Mouse (Mus musculus) heart, adult 2 months (tissue): ENCODE data around the gene Olfr638. TPM values are rescaled to one million over a fixed set of nuclear protein-coding genes. Genes with fewer than 3 reads are reported as not detected.

ENCODE experiments used
- DNase-seq, 2 experiments: peaks; one replicate each; pipeline ENCODE4 v3.0.0; 2021
- H3K27ac ChIP-seq: fragments of 200-600 bp; 2 replicates; pipeline ENCODE4 v1.8.1; 2022
- H3K27me3 ChIP-seq: fragments of 200-500 bp; 2 replicates; pipeline ENCODE4 v1.6.1; 2012; ENCODE audit warnings: mild to moderate bottlenecking, low read length, inconsistent platforms, mixed read lengths; ENCODE audit not compliant: control insufficient read depth, insufficient read depth
- H3K36me3 ChIP-seq: fragments of 200-500 bp; 2 replicates; pipeline ENCODE4 v1.6.1; 2012; ENCODE audit warnings: low read length, inconsistent platforms; ENCODE audit not compliant: control insufficient read depth, insufficient read depth
- H3K4me1 ChIP-seq: fragments of 200-500 bp; 2 replicates; pipeline ENCODE4 v1.6.1; 2011; ENCODE audit warnings: low read length; ENCODE audit not compliant: control insufficient read depth, insufficient read depth
- H3K4me3 ChIP-seq: fragments of 200-600 bp; 2 replicates; pipeline ENCODE4 v1.8.1; 2022
- H3K79me2 ChIP-seq: fragments of 200-500 bp; replicated peaks from 2 replicates; pipeline ENCODE4 v1.6.1; 2012; ENCODE audit warnings: mild to moderate bottlenecking, inconsistent platforms, low read length, moderate library complexity, mixed read lengths; ENCODE audit not compliant: control insufficient read depth, insufficient read depth
- H3K9ac ChIP-seq: fragments of 200-500 bp; 2 replicates; pipeline ENCODE4 v1.6.1; 2012; ENCODE audit warnings: low read depth, mild to moderate bottlenecking, control low read depth, inconsistent platforms, low read length, mixed read lengths
- CTCF ChIP-seq: fragments of 200-600 bp; IDR thresholded peaks from 2 replicates; pipeline ENCODE4 v1.8.1; 2022; ENCODE audit warnings: antibody characterized with exemption, mild to moderate bottlenecking, moderate library complexity
- EP300 ChIP-seq: fragments of 200-500 bp; IDR thresholded peaks from 2 replicates; pipeline ENCODE4 v1.6.1; 2011; ENCODE audit warnings: low read depth, low read length, control low read depth; ENCODE audit not compliant: insufficient read depth
- POLR2A ChIP-seq: fragments of 200-500 bp; IDR thresholded peaks from 2 replicates; pipeline ENCODE4 v1.6.1; 2011; ENCODE audit warnings: mild to moderate bottlenecking, low read depth, low read length, control low read depth; ENCODE audit not compliant: insufficient read depth
- WGBS: fragments of 180-500 bp; shearing (Covaris S2); methylation state at CpG from one replicate; pipeline ENCODE4 v1.1.7; 2018; 5-methylcytosine and 5-hydroxymethylcytosine counted together
- intact Hi-C: fragments of 180-260 bp; cut with DNase I; formaldehyde crosslinking; loops from one replicate; pipeline ENCODE4 v1.15.1; 2025
- polyA plus RNA-seq: library from polyadenylated mRNA; depleted of rRNA; stranded (reverse); fragments of >200 nt; gene quantifications from 2 replicates; pipeline ENCODE4 v1.2.3, GENCODE M21; 2012; rRNA removed
- total RNA-seq, 2 experiments: library from RNA; stranded (reverse); gene quantifications; 2 replicates each; pipeline ENCODE4 v1.2.3; 2021

Gene Olfr638
- total and polyA plus RNA-seq, 3 experiments: not detected

GRCm38 (mm10) chr7:104018953-104019352 is 20.4 kb downstream of the Olfr638 start:
- Histone ChIP-seq H3K9ac (no peak overlapping the region), H3K4me1 (no peaks in the 10 kb centered on the region), H3K27me3 (no peaks in the 10 kb centered on the region), H3K27ac (no peak overlapping the region), H3K79me2 (no peaks in the 10 kb centered on the region), H3K36me3 (no peaks in the 10 kb centered on the region), H3K4me3 (no peak overlapping the region)
- intact Hi-C loops: no loop called here
- TF ChIP-seq POLR2A (no peak), CTCF (no peak), EP300 (no peak)
- 76% methylated on average over 1 of the region's 1 CpGs for WGBS
- no peak for DNase-seq

- DNase-seq: no peak
- no peak for TF ChIP-seq POLR2A
- no peak for TF ChIP-seq EP300
- TF ChIP-seq CTCF: no peak
- no peak overlapping the region for H3K4me3 ChIP-seq
- 83% methylated on average over 6 of the region's 6 CpGs for WGBS
- no peak overlapping the region for H3K9ac ChIP-seq
- no peaks in the 10 kb centered on the region for H3K36me3 ChIP-seq
- H3K79me2 ChIP-seq: no peaks in the 10 kb centered on the region
- H3K27me3 ChIP-seq: no peaks in the 10 kb centered on the region
- no peak overlapping the region for H3K27ac ChIP-seq
- intact Hi-C loops: no loop called here
- no peaks in the 10 kb centered on the region for H3K4me1 ChIP-seq
Measured at GRCm38 (mm10) chr7:104021651-104022050, 23.1 kb downstream of the Olfr638 start.

- no peak within 1 kb of the TSS for H3K27ac ChIP-seq
- no peak within 1 kb of the TSS for H3K4me3 ChIP-seq
- WGBS: 62% methylated on average over 6 of the region's 6 CpGs
- H3K79me2 ChIP-seq: no peaks in the 10 kb centered on the region
- TF ChIP-seq EP300: no peak
- no peak for TF ChIP-seq POLR2A
- no peak for TF ChIP-seq CTCF
- no peaks in the 10 kb centered on the region for H3K36me3 ChIP-seq
- H3K9ac ChIP-seq: no peak within 1 kb of the TSS
- intact Hi-C loops: no loop called here
- H3K27me3 ChIP-seq: no peaks in the 10 kb centered on the region
- no peak for DNase-seq
- no peaks in the 10 kb centered on the region for H3K4me1 ChIP-seq
Measured at GRCm38 (mm10) chr7:104025473-104025872, 26.9 kb downstream of the Olfr638 start, which contains the start of gene Olfr640. TSS of gene Olfr640 (minus strand) at chr7:104025573.

- H3K27ac ChIP-seq: no peak overlapping the region
- intact Hi-C loops: no loop called here
- 56% methylated on average over 3 of the region's 3 CpGs for WGBS
- H3K4me1 ChIP-seq: no peaks in the 10 kb centered on the region
- no peaks in the 10 kb centered on the region for H3K27me3 ChIP-seq
- H3K36me3 ChIP-seq: no peaks in the 10 kb centered on the region
- no peak for DNase-seq
- no peak overlapping the region for H3K9ac ChIP-seq
- TF ChIP-seq EP300 (no peak), CTCF (no peak), POLR2A (no peak)
- no peaks in the 10 kb centered on the region for H3K79me2 ChIP-seq
- no peak overlapping the region for H3K4me3 ChIP-seq
Measured at GRCm38 (mm10) chr7:104026978-104027377, 28.4 kb downstream of the Olfr638 start.

GRCm38 (mm10) chr7:104035145-104035544 is 36.6 kb downstream of the Olfr638 start, which contains the start of gene Olfr641:
TSS of gene Olfr641 (plus strand) at chr7:104035445.
- TF ChIP-seq CTCF (no peak), EP300 (no peak)
- intact Hi-C loops: no loop called here
- DNase-seq: no peak
- H3K4me3 ChIP-seq: no peak within 1 kb of the TSS
- H3K27me3 ChIP-seq: no peaks in the 10 kb centered on the region
- no peaks in the 10 kb centered on the region for H3K4me1 ChIP-seq
- H3K27ac ChIP-seq: no peak within 1 kb of the TSS
- WGBS: 49% methylated on average over 1 of the region's 1 CpGs
- no peaks in the 10 kb centered on the region for H3K79me2 ChIP-seq
- H3K9ac ChIP-seq: no peak within 1 kb of the TSS
- H3K36me3 ChIP-seq: no peaks in the 10 kb centered on the region

- Histone ChIP-seq H3K79me2 (no peaks in the 10 kb centered on the region), H3K27ac (no peak overlapping the region), H3K27me3 (no peaks in the 10 kb centered on the region), H3K4me3 (no peak overlapping the region), H3K9ac (no peak overlapping the region), H3K36me3 (no peaks in the 10 kb centered on the region), H3K4me1 (no peaks in the 10 kb centered on the region)
- intact Hi-C loops: no loop called here
- no peak for DNase-seq
- no peak for TF ChIP-seq POLR2A
- no peak for TF ChIP-seq CTCF
- no peak for TF ChIP-seq EP300
- WGBS: 74% methylated on average over 4 of the region's 4 CpGs
Measured at GRCm38 (mm10) chr7:104050745-104051144, 52.2 kb downstream of the Olfr638 start.

- no peak within 1 kb of the TSS for H3K27ac ChIP-seq
- no peak for TF ChIP-seq POLR2A
- no peak within 1 kb of the TSS for H3K9ac ChIP-seq
- H3K79me2 ChIP-seq: no peaks in the 10 kb centered on the region
- H3K4me3 ChIP-seq: no peak within 1 kb of the TSS
- no peaks in the 10 kb centered on the region for H3K4me1 ChIP-seq
- H3K36me3 ChIP-seq: no peaks in the 10 kb centered on the region
- WGBS: 55% methylated on average over 1 of the region's 1 CpGs
- no peaks in the 10 kb centered on the region for H3K27me3 ChIP-seq
- DNase-seq: no peak
- intact Hi-C loops: no loop called here
Measured at GRCm38 (mm10) chr7:104052566-104052965, 54.0 kb downstream of the Olfr638 start, which contains the start of gene Olfr642. TSS of gene Olfr642 (minus strand) at chr7:104052666.

Other genes with a start within 250 kb of the Olfr638 start
Only the 30 nearest of the 33 such genes appear.
- not detected for gene Olfr68, start 219.0 kb upstream of the Olfr638 start, total RNA-seq
- not detected in 2 replicates for gene Olfr68, start 219.0 kb upstream of the Olfr638 start, polyA plus RNA-seq
- not detected for gene Olfr67, start 206.9 kb upstream of the Olfr638 start, total RNA-seq
- gene Olfr67, start 206.9 kb upstream of the Olfr638 start, polyA plus RNA-seq: not detected in 2 replicates
- 1,000 to 10,000 TPM in 1 of 2 experiments, 100 to 1,000 TPM in 1; 558 to 4,688 TPM for gene Hbb-bt, start 184.8 kb upstream of the Olfr638 start, total RNA-seq
- 954 and 7,998 TPM in 2 replicates for gene Hbb-bt, start 184.8 kb upstream of the Olfr638 start, polyA plus RNA-seq
- gene Hbb-bs, start 170.7 kb upstream of the Olfr638 start, total RNA-seq: over 10,000 TPM in 1 of 2 experiments, 1,000 to 10,000 TPM in 1; 5,780 to 41,164 TPM
- 10,215 and 68,774 TPM in 2 replicates for gene Hbb-bs, start 170.7 kb upstream of the Olfr638 start, polyA plus RNA-seq
- gene Hbb-bh2, start 158.2 kb upstream of the Olfr638 start, total RNA-seq: not detected
- not detected in 2 replicates for gene Hbb-bh2, start 158.2 kb upstream of the Olfr638 start, polyA plus RNA-seq
- not detected for gene Hbb-bh1, start 155.6 kb upstream of the Olfr638 start, total RNA-seq
- not detected in 2 replicates for gene Hbb-bh1, start 155.6 kb upstream of the Olfr638 start, polyA plus RNA-seq
- not detected for gene Hbb-y, start 145.5 kb upstream of the Olfr638 start, total RNA-seq
- gene Hbb-y, start 145.5 kb upstream of the Olfr638 start, polyA plus RNA-seq: not detected in 2 replicates
- gene Olfr66, start 112.5 kb upstream of the Olfr638 start, total RNA-seq: not detected
- gene Olfr66, start 112.5 kb upstream of the Olfr638 start, polyA plus RNA-seq: not detected in 2 replicates
- gene Olfr64, start 104.3 kb upstream of the Olfr638 start, total RNA-seq: not detected
- not detected in 2 replicates for gene Olfr64, start 104.3 kb upstream of the Olfr638 start, polyA plus RNA-seq
- not detected for gene Olfr65, start 95.3 kb upstream of the Olfr638 start, total RNA-seq
- gene Olfr65, start 95.3 kb upstream of the Olfr638 start, polyA plus RNA-seq: not detected in 2 replicates
- not detected for gene Olfr631, start 69.9 kb upstream of the Olfr638 start, total RNA-seq
- gene Olfr631, start 69.9 kb upstream of the Olfr638 start, polyA plus RNA-seq: not detected in 2 replicates
- not detected for gene Olfr632, start 64.4 kb upstream of the Olfr638 start, total RNA-seq
- not detected in 2 replicates for gene Olfr632, start 64.4 kb upstream of the Olfr638 start, polyA plus RNA-seq
- not detected for gene Olfr633, start 54.3 kb upstream of the Olfr638 start, total RNA-seq
- gene Olfr633, start 54.3 kb upstream of the Olfr638 start, polyA plus RNA-seq: not detected in 2 replicates
- gene Olfr635, start 27.6 kb upstream of the Olfr638 start, total RNA-seq: not detected
- gene Olfr635, start 27.6 kb upstream of the Olfr638 start, polyA plus RNA-seq: not detected in 2 replicates
- under 1 TPM in 1 of 2 experiments, not detected in 1; 0.02 TPM for gene Olfr639, start 18.6 kb downstream of the Olfr638 start, total RNA-seq
- not detected in 2 replicates for gene Olfr639, start 18.6 kb downstream of the Olfr638 start, polyA plus RNA-seq
- gene Olfr640, start 26.8 kb downstream of the Olfr638 start, total RNA-seq: not detected
- gene Olfr640, start 26.8 kb downstream of the Olfr638 start, polyA plus RNA-seq: not detected in 2 replicates
- not detected for gene Olfr641, start 36.7 kb downstream of the Olfr638 start, total RNA-seq
- not detected in 2 replicates for gene Olfr641, start 36.7 kb downstream of the Olfr638 start, polyA plus RNA-seq
- not detected for gene Olfr642, start 53.9 kb downstream of the Olfr638 start, total RNA-seq
- not detected in 2 replicates for gene Olfr642, start 53.9 kb downstream of the Olfr638 start, polyA plus RNA-seq
- gene 4930516K23Rik, start 62.7 kb downstream of the Olfr638 start, total RNA-seq: not detected
- not detected in 2 replicates for gene 4930516K23Rik, start 62.7 kb downstream of the Olfr638 start, polyA plus RNA-seq
- gene Olfr644, start 73.1 kb downstream of the Olfr638 start, total RNA-seq: not detected
- not detected in 2 replicates for gene Olfr644, start 73.1 kb downstream of the Olfr638 start, polyA plus RNA-seq
- not detected for gene Olfr645, start 86.7 kb downstream of the Olfr638 start, total RNA-seq
- not detected in 2 replicates for gene Olfr645, start 86.7 kb downstream of the Olfr638 start, polyA plus RNA-seq
- gene Olfr646, start 106.1 kb downstream of the Olfr638 start, total RNA-seq: under 1 TPM in 1 of 2 experiments, not detected in 1; 0.08 TPM
- gene Olfr646, start 106.1 kb downstream of the Olfr638 start, polyA plus RNA-seq: not detected in 2 replicates
- not detected for gene Ubqln5, start 131.1 kb downstream of the Olfr638 start, total RNA-seq
- gene Ubqln5, start 131.1 kb downstream of the Olfr638 start, polyA plus RNA-seq: 0.06 TPM in 1 of 2 replicates, not detected in the other
- gene Olfr643, start 138.7 kb downstream of the Olfr638 start, total RNA-seq: not detected
- gene Olfr643, start 138.7 kb downstream of the Olfr638 start, polyA plus RNA-seq: not detected in 2 replicates
- not detected for gene Ubqln3, start 144.5 kb downstream of the Olfr638 start, total RNA-seq
- gene Ubqln3, start 144.5 kb downstream of the Olfr638 start, polyA plus RNA-seq: 0.18 TPM in 2 replicates
- not detected for gene Ubqlnl, start 151.8 kb downstream of the Olfr638 start, total RNA-seq
- gene Ubqlnl, start 151.8 kb downstream of the Olfr638 start, polyA plus RNA-seq: 0.06 and 0.14 TPM in 2 replicates
- not detected for gene Olfm5, start 166.1 kb downstream of the Olfr638 start, total RNA-seq
- gene Olfm5, start 166.1 kb downstream of the Olfr638 start, polyA plus RNA-seq: not detected in 2 replicates
- gene Olfr648, start 184.6 kb downstream of the Olfr638 start, total RNA-seq: not detected
- not detected in 2 replicates for gene Olfr648, start 184.6 kb downstream of the Olfr638 start, polyA plus RNA-seq
- gene Olfr649, start 197.2 kb downstream of the Olfr638 start, total RNA-seq: not detected
- not detected in 2 replicates for gene Olfr649, start 197.2 kb downstream of the Olfr638 start, polyA plus RNA-seq
- under 1 TPM; 0.10 to 0.34 TPM for gene Trim6, start 220.0 kb downstream of the Olfr638 start, total RNA-seq
- gene Trim6, start 220.0 kb downstream of the Olfr638 start, polyA plus RNA-seq: 0.33 and 1.3 TPM in 2 replicates